Mouse (Mus musculus) cerebellum, adult 11-12 months (tissue): ENCODE results near the gene Camkmt.

Experiments used
- DNase-seq: peaks from one replicate; pipeline ENCODE4 v3.0.0; 2022

Camkmt gene

GRCm38 (mm10) chr17:85469776-85470175, 379.4 kb downstream of the Camkmt start:
- no peak for DNase-seq

DNA sequence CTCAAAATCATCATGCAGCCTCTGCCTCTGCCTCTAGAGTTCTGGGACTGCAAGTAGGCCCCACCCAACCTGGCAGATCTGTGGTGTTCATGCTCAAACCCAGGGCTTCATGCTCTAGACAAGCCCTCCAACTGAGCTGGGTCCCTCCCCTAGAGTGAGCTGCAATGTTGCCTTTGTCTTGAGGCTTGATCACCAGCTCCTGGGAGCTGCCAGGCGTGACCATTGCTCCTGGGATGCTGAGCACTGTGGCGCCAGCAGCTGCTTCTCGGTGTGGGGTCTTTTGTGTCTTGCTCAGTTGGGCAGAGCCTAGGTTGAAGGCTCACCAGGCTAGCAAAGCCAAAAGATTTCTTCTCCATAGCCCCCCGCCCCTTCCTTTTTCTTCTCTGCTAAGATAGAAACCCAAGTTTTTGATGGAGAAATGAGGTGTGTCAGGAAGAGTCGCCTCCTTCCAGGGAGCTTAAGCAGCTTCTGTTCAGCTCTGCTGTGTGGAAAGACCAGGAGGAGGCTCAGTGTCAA, 382.4 kb downstream of the Camkmt start:
- DNase-seq: no peak

DNA sequence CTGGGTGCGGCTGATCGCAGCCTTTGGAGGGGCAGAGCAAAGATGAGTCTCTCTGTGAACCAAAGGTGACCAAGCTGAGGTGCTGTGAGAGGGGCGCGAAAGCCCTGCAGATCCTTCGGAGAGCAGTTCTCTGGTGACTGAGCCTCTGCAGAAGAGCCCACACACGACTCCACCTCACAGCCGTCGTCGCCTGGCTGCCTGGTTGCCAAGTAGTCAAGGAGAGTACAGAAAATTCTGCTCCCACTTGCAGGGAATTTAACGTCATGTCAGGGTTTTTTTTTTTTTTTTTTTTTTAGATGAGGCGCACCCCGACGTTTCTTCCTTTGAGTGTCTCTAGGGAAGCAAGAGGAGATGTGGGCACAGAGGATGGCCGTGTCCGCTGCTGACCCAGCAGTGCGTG, 382.9 kb downstream of the Camkmt start:
- no peak for DNase-seq

GRCm38 (mm10) chr17:85473881-85474280, 383.5 kb downstream of the Camkmt start:
- no peak for DNase-seq

- no peak for DNase-seq
Observed at GRCm38 (mm10) chr17:85481241-85481640, 390.9 kb downstream of the Camkmt start.

- DNase-seq: no peak
Observed at GRCm38 (mm10) chr17:85483086-85483485, 392.7 kb downstream of the Camkmt start.

DNA sequence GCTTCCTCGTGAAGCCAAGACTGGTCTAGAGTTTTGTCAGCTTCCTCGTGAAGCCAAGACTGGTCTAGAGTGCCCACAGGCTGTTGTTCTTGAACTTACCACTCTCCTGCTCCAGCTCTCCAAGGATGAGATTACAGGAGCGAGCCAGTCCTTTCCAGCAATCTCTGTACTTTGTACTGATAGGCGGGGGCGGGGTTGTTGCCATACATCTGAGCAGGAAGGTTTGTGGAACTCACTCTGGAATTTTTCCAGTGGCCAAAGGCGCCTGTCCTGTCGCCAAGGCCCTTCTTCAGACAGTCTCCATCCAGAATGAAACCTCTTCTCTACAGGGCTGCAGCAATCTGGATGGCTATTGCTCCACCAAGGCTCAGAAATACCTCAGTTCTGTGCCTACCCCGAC, 393.7 kb downstream of the Camkmt start:
- DNase-seq: no peak

- DNase-seq: no peak
Observed at GRCm38 (mm10) chr17:85484526-85484925, 394.2 kb downstream of the Camkmt start.

DNA sequence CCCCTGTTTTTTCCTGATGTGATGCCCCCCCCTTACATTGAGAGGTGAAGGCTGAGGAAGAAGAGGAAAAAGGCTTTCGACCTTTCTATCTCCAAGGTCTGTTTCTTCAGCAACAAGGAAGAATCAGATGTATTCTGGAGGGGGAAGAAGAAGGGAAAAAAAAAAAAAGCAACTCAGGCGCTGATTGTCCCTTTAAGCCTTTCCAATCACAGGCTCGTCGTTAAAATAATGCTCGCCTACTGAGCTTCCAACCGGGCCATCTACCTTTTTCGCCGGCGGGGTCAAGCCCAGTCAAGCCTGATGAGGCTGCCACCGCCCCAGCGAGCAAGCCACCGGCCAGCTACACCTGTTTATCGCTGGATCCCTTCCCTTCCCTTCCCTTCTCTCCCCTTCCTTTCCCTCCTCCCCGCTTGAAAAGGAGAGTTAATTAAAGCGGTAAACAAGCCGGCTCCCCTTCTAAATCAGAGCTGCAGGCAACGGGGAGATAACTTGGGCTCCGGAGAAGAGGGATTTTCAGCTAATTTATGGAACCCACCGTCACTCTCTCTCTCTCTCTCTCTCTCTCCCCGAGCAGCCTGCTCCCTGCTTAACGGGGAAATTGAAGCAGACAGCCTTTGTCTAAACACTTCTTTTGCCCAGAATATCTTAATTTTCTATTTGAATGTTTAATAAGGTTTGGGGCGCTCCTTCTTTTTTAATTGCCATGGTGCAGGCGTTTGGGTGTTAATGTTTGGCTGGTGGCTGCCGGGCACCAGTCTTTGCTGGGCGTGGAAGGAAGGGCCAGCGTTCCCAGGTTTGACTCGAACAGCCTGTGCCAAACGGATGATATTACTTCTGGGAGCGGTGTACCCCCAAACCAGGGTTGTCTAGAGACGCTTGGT, 395.0 kb downstream of the Camkmt start:
- no peak for DNase-seq

DNA sequence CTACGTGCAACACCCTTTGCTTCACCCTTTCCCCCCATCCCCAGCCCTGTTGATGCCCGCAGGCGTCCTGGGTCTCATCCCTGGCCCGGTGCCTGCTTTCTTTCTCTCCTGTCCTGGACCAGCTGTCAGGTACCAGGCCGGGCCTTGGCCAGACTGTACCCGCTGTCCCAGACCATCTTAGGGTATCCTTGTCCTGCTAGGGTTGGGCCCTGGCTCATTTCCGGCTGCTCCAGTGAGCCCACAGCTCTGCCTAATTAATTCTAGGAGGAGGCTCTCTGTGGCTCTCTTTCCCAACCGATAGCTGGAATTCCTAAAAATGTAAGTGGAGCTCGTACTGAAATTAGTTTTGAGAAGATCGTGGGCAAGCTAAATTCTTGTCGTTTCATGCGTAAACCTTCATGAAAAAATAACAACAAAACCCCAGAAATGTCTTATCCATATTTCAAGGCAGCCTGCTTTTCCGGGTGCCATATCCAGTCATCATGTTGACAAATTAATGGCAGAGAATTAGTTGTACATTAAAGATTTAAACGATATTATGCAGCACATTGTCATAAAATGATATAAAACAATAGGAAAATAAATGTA, 395.7 kb downstream of the Camkmt start:
- DNase-seq: no peak

DNA sequence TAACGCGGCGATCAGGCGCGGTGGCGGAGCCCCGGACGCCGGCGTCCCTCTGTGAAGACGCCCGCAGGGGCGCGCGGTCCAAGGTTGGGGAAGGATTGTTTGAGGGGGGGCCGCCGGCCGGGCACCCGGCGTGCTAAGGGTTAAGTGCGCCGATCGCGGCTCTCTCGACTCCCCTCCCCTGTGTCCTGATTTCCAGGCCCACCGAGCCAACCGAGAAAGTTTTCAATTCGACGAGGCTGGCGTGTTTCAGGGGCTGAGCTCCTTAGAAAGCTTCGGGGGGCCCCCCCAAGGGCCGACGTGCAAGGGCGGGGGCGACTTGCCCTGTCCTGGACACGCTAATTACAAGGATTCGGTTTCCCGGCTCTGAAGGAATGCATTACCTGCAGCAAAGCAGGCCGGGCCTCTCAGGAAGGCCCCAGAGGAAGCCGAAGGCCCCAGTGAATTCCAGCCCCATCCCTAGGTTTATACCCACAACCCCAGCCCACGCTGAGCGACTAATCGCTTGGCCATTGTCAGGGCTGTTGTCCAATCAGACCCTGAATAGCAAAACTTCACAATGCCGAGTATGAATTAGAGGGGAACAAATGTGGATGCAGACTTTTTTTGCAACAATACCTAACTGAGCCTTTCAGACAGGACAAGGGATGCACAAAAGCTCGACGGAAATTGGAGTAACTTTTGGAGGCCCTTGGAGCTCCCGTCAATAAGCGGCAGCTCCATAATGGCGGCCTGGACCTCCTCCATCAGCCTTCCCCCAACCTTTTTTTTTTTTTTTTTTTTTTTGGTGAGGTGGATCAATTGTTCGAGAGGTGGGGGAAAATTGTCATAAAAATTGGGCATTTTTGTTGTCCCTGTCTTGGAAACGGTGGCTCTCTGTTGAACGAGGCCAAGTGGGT, 396.5 kb downstream of the Camkmt start:
- no peak for DNase-seq

GRCm38 (mm10) chr17:85487531-85487930, 397.2 kb downstream of the Camkmt start:
- DNase-seq: no peak

GRCm38 (mm10) chr17:85488601-85489487, 398.5 kb downstream of the Camkmt start:
- DNase-seq: no peak

DNA sequence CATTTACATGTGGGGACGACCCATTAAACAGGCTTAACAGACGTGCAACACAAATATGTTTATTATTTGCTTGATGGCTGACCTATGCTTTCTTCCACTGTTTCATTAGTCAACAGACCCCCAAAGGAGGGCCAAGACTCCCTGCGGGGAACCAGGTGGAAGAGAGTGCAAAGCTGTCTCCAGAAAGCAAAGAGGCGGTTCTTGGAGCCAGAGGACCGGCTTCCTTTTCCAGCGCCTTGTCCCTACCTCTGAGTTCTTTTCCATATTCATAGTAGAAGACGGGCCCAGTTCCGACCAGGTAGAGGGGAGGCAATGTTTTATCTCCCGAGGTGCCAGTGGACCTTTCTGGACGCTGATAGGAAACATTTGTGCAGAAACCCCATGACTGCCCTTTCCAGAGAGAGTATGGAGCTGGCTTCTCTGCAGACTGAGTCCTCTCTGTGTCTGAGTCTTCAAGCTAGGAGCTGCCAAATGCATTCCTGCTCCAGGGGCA, 399.2 kb downstream of the Camkmt start:
- DNase-seq: no peak

- DNase-seq: no peak
Observed at GRCm38 (mm10) chr17:85491491-85491890, 401.1 kb downstream of the Camkmt start.

- DNase-seq: no peak
Observed at GRCm38 (mm10) chr17:85493521-85493920, 403.2 kb downstream of the Camkmt start.

GRCm38 (mm10) chr17:85495012-85495754, 404.8 kb downstream of the Camkmt start:
- no peak for DNase-seq

DNA sequence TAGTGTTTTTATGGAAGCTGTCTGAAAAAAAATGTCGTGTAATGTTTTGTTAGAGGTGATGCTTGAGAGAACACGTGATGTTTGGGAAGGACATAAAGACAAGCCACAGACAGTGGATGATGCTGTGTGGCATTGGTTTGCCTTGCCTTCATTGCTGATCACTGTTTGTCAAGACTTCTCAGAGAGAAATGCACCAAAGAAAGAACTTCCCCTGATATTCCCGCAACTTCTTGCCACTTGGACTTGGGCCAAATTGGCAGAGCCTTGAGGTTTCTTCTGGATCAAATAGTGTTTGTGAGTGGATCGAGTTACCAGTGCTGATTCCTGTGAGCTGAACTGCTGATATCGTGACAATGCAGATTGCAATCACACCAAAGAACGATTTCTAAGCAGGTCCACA, 405.5 kb downstream of the Camkmt start:
- DNase-seq: no peak

GRCm38 (mm10) chr17:85504888-85505287, 414.5 kb downstream of the Camkmt start:
- no peak for DNase-seq

- no peak for DNase-seq
Observed at GRCm38 (mm10) chr17:85506206-85507088, 416.1 kb downstream of the Camkmt start.
